Mouse (Mus musculus) c-Kit-negative CD71-positive TER-119-positive erythroid progenitor cells, embryonic 14.5 days (primary cell): ENCODE data around the gene Yaf2.
"Not testable (repeated sequence)": the region's sequence is repeated elsewhere in the genome, so short reads cannot be mapped to it uniquely, and the experiment has no call there.

Experiments used
- DNase-seq: peaks from one replicate; pipeline ENCODE4 v3.0.0-alpha.2; 2013; ENCODE audit warnings: low read depth, low spot score

The Yaf2 gene

GRCm38 (mm10) chr15:93336925-93337761 lies at the start of gene Yaf2:
TSS of gene Yaf2 (minus strand) at chr15:93336935.
- peak; percentile 80 for DNase-seq

GRCm38 (mm10) chr15:93381337-93381736 lies 44.6 kb upstream of the Yaf2 start:
- no peak for DNase-seq

DNA sequence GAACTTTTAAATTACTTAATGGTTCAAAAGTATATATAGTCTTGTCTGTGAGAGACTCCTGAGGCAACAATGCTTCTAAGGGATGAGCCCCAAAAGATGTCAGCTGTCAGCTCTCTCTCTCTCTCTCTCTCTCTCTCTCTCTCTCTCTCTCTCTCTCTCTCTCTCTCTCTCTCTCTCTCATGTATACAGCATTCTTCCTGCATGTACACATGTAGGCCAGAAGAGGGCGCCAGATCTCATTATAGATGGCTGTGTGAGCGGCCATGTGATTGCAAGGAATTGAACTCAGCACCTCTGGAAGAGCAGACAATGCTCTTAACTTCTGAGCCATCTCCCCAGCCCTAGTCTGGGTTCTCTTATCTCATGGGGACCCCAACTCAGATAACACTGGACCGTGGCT lies 42.4 kb upstream of the Yaf2 start:
- DNase-seq, result no peak

- DNase-seq, result no peak
Measured at GRCm38 (mm10) chr15:93375696-93376095, 39.0 kb upstream of the Yaf2 start.

DNA sequence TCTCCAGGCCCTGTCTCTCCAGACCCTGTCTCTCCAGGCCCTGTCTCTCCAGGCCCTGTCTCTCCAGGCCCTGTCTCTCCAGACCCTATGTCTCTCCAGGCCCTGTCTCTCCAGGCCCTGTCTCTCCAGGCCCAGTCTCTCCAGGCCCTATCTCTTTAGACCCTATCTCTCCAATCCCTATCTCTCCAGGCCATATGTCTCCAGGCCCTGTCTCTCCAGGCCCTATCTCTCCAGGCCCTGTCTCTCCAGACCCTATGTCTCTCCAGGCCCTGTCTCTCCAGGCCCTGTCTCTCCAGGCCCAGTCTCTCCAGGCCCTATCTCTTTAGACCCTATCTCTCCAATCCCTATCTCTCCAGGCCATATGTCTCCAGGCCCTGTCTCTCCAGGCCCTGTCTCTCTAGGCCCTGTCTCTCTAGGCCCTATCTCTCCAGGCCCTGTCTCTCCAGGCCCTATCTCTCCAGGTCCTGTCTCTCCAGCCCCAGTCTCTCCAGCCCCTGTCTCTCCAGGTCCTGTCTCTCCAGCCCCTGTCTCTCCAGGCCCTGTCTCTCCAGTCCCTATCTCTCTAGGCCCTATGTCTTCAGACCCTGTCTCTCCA lies 35.9 kb upstream of the Yaf2 start:
- DNase-seq, result peak; percentile 40

DNA sequence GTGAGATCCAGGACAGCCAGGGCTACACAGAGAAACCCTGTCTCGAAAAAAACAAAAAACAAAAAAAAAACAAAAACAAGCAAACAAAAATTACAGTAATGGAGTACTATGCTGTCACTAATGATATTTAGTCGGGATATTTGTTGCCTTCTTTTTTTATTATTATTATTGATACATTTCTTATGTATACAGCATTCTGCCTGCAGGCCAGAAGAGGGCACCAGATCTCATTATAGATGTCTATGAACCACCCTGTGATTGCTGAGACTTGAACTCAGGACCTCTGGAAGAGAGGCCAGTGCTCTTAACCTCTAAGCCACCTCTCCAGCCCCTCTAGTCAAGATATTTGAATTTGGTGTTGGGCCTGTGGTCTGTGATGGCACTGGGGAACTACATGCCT lies 35.1 kb upstream of the Yaf2 start:
- no peak for DNase-seq

DNA sequence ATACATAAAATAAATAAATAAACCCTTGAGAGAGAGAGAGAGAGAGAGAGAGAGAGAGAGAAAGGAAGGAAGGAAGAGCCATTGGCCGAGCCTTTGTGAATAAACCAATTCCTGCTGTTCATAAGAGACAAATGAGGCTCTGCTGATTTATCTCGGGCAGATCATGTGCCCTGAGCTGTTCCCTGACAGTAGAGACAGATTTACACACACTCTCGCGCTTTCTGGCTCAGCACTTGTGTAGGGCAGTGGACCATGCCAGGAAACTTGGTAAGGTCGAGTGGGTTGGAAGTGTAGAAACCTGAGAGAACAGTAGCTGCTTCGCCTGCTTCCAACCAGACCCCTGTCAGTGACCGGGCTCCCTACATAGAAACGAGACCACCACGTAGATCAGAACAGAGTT lies 31.8 kb upstream of the Yaf2 start:
- DNase-seq, result no peak

- no peak for DNase-seq
Measured at GRCm38 (mm10) chr15:93365561-93365960, 28.8 kb upstream of the Yaf2 start.

DNA sequence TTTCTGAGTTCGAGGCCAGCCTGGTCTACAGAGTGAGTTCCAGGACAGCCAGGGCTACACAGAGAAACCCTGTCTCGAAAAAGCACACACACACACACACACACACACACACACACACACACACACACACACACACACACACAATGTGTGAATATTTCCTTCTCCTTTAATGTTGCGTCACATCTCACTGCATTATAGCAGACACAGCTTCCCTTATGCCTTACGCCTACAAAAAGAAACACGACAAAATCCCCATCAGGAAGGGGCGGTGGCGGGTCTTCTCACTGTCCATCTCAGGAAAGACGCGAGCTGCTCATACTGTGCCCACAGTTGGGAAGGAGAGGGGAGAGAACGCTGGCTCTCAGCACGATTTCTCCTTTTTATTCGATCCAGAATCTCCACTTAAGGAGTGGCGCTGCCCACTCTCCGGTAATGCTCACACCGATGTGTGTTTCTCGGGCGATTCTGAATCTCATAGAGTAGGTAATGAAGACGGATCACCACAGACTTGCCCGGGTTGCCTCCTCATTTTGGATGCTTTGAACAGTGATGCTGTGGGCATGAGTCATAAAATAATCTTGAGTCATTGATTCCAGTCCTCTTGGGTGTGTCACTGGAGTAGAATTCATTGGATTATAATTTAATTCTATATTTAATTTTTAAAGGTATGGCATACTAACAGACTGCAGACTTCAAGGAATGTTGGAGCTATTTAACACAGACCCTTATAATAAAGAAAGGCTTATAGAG lies 21.8 kb upstream of the Yaf2 start:
- no peak for DNase-seq

- DNase-seq, result no peak
Measured at GRCm38 (mm10) chr15:93340630-93341379, 4.1 kb upstream of the Yaf2 start.

DNA sequence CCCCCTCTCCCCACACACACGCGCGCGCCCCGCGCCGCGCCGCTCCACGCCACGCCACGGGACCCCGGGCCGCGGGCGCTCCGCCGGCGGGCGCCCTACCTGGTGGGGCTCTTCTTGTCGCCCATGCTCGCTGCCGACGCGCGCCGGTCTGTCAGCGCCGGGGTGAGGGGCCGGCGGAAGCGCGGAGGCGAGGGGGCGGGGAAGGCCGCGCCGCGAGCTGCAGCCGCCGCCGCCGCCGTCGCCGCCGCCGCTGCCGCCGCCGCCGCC lies 144 bp downstream of the Yaf2 start:
- no peak for DNase-seq

- peak; percentile 21 for DNase-seq
Measured at GRCm38 (mm10) chr15:93335821-93336657, 696 bp downstream of the Yaf2 start.

DNA sequence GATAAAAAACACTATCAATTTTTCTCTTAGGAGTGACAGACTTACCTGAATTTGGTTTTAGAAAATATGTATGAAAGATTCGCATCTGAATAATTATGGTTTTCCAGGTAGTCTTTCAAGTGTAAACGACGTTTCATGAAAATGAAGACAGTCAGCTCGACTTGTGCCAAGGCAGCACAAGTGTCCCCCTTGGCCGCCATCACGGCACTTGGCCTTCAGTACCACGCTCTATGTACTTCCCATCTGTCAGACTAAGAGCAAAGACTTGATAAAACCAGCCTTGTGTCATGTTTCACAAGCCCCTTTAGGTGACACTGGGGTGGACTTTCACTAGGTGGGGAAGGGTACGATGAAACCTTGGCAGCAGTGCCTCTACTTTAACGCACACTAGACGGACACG lies 5.5 kb downstream of the Yaf2 start:
- no peak for DNase-seq

- DNase-seq, result no peak
Measured at GRCm38 (mm10) chr15:93327235-93327634, 9.5 kb downstream of the Yaf2 start.

DNA sequence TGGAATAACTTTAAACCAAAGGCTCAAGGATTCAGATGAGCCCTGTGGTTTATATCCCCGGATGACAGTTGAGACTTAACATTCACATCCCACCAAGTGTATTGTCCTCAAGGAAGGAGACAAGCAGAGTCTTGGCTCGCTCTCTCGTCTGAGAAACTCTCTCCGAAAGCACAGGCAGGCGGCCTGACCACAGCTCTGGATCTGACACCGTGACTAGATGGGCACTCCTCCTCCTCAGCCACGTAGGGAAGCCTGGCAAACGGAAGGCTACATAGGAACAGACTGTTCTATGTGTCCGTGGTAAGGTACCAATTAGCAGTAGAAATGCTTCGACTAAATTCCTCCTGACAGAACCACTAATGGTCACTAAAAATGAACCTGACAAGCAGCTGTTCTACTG lies 10.1 kb downstream of the Yaf2 start:
- no peak for DNase-seq

- DNase-seq, result no peak
Measured at GRCm38 (mm10) chr15:93325360-93325759, 11.4 kb downstream of the Yaf2 start.

GRCm38 (mm10) chr15:93318781-93319180 lies 18.0 kb downstream of the Yaf2 start:
- no peak for DNase-seq

DNA sequence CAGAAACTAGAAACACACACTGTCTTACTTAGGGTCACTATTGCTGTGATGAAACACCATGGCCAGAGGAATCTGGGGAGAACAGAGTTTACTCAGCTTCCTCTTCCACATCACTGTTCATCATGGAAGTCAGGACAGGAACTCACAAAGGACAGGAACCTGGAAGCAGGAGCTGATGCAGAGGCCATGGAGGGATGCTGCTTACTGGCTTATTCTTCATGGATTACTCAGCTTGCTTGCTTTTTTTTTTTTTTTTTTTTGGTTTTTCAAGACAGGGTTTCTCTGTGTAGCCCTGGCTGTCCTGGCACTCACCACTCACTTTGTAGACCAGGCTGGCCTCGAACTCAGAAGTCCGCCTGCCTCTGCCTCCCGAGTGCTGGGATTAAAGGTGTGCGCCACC lies 26.4 kb downstream of the Yaf2 start:
- not testable (repeated sequence) for DNase-seq

- no peak for DNase-seq
Measured at GRCm38 (mm10) chr15:93298197-93298596, 38.5 kb downstream of the Yaf2 start.

DNA sequence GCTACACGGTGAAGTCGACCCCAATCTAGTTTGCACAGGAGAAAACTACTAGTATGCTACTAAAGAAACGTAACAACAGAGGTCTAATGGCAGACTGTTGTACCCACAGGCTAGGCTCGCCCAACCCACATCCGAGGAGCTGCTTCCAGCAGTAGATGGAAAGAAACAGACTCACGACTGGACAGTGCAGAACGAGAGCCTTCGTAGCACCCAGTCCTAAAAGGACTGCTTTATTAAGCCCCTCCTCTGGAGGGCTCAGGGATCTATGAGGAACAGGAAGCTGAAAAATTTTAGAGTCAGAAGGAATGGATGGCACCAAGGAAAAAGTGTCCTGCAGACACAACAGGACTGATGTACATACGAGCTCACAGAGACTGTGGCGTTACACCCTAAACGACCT lies 42.3 kb downstream of the Yaf2 start:
- no peak for DNase-seq

DNA sequence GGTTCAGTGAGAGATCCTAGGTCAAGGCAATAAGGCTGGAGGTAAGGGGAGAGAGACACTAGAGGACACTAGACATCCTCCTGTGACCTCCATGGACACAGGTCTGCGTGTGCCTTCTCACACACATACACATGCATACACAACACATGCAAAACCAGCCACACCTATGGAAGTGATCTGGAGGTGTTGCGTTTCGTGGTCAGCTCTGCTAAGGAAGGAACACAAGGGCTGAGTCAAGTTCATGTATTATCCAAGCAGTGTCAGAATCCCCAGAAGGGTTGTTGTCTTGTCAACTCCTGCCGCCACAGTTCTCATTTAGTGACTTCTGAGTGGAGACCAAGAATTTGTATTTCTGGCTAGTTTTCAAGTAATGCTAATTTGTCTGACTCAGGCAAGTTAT lies 48.4 kb downstream of the Yaf2 start:
- DNase-seq, result no peak
